Mouse (Mus musculus) adrenal gland, adult 8-10 months (tissue): Measurements from ENCODE around the gene Chpf2. TPM values are rescaled to one million over a fixed set of nuclear protein-coding genes. Genes with fewer than 3 reads are reported as not detected.

Experiments
- microRNA-seq, 2 experiments: library from miRNA; unstranded; fragments of <30 nt; microRNA quantifications; one replicate each; pipeline ENCODE4 v1.2.0; 2022
- total RNA-seq, 4 experiments: library from RNA; stranded (reverse); gene quantifications; 2 replicates each; pipeline ENCODE4 v1.2.4; 2022

The Chpf2 gene
- total RNA-seq, 4 experiments from 2014 or later: 38.1 to 70.3 (median 57.1) TPM

Small RNA genes within 50 kb of the gene (microRNA-seq; reads per million reads assigned to microRNA genes)
- 678 to 1,014 reads per million in 2 experiments for gene Mir671

Other genes starting within 250 kb of the Chpf2 start
- 10 to 100 TPM; 17.7 to 47.2 (median 36.0) TPM for gene Kcnh2, start 235.1 kb upstream of the Chpf2 start, total RNA-seq
- gene Nos3, start 221.9 kb upstream of the Chpf2 start, total RNA-seq: 10 to 100 TPM in 1 of 4 experiments, 1 to 10 TPM in 3; 6.5 to 11.2 (median 9.1) TPM
- gene Atg9b, start 194.6 kb upstream of the Chpf2 start, total RNA-seq: 1 to 10 TPM in 1 of 4 experiments, under 1 TPM in 3; 0.55 to 1.3 (median 0.64) TPM
- gene Abcb8, start 193.1 kb upstream of the Chpf2 start, total RNA-seq: 10 to 100 TPM; 73.5 to 97.6 (median 86.0) TPM
- under 1 TPM in 3 of 4 experiments, not detected in 1; 0.30 to 0.59 (median 0.55) TPM for gene Asic3, start 173.3 kb upstream of the Chpf2 start, total RNA-seq
- gene Cdk5, start 163.2 kb upstream of the Chpf2 start, total RNA-seq: 10 to 100 TPM; 43.2 to 66.8 (median 56.2) TPM
- 10 to 100 TPM; 53.0 to 84.3 (median 65.6) TPM for gene Slc4a2, start 162.9 kb upstream of the Chpf2 start, total RNA-seq
- gene Fastk, start 141.5 kb upstream of the Chpf2 start, total RNA-seq: 100 to 1,000 TPM in 2 of 4 experiments, 10 to 100 TPM in 2; 96.8 to 117 (median 102) TPM
- gene Tmub1, start 138.9 kb upstream of the Chpf2 start, total RNA-seq: 10 to 100 TPM; 17.0 to 19.6 (median 17.7) TPM
- gene Agap3, start 134.6 kb upstream of the Chpf2 start, total RNA-seq: 100 to 1,000 TPM in 2 of 4 experiments, 10 to 100 TPM in 2; 86.3 to 117 (median 102) TPM
- not detected for gene Gbx1, start 59.5 kb upstream of the Chpf2 start, total RNA-seq
- under 1 TPM; 0.37 to 0.75 (median 0.59) TPM for gene Asb10, start 45.8 kb upstream of the Chpf2 start, total RNA-seq
- gene 4931409K22Rik, start 29.9 kb upstream of the Chpf2 start, total RNA-seq: not detected
- 10 to 100 TPM; 59.5 to 89.6 (median 75.2) TPM for gene Abcf2, start 9.3 kb upstream of the Chpf2 start, total RNA-seq
- 10 to 100 TPM; 14.3 to 42.2 (median 24.7) TPM for gene Smarcd3, start 37.7 kb downstream of the Chpf2 start, total RNA-seq
- gene Nub1, start 98.8 kb downstream of the Chpf2 start, total RNA-seq: 10 to 100 TPM; 72.3 to 74.6 (median 73.6) TPM
- 1 to 10 TPM; 2.5 to 3.5 (median 2.7) TPM for gene Wdr86, start 144.0 kb downstream of the Chpf2 start, total RNA-seq
- 1 to 10 TPM in 1 of 4 experiments, not detected in 3; 5.3 TPM for gene Crygn, start 171.3 kb downstream of the Chpf2 start, total RNA-seq